9 mouse cellular contexts compared by ENCODE assay signal in the genomic region with DNA sequence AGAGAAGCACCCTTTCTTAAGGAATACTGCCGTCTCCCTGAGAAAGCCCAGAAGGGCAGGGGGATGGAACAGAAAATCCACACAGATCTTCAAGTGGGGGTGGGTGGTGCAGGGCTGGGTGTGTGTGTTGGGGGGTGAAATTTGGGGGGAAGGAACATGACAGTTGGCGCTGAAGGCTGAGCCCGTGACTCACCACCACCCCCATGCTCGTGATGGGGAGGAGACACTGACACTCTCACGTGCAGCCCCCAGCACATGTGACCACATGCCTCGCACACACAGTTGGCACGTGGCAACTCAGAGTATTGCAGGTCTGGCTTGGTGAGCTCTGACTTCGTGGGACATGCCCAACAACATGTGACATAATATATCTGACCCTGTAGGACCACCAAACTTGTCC. TPM values are rescaled to one million over a fixed set of nuclear protein-coding genes. Genes with fewer than 3 reads are reported as not detected.
DNase-seq lines count a peak whose midpoint lies in the region; ATAC-seq and TF ChIP-seq lines count a peak whose summit lies in the region.
"Had no signal": no experiment of that assay in that cellular context is flagged by ENCODE, and none has a peak within 500 bp of the region (broad histone marks: within the 10 kb centered on the region; RNA-seq: fewer than 3 reads in every experiment).

No protein-coding gene starts in this region.

- H3K9me3 ChIP-seq in megakaryocyte, embryonic 14.5 days = no peaks in the 10 kb centered on the region
- no peaks in the 10 kb centered on the region for H3K9me3 ChIP-seq in forebrain, postnatal 0 days (ENCODE audit: low read length)

- H3K4me1 ChIP-seq in megakaryocyte, embryonic 14.5 days = peaks cover 85% of the 10 kb centered on the region
- H3K4me1 ChIP-seq in forebrain, postnatal 0 days (ENCODE audit: insufficient read depth) = peaks cover 34% of the 10 kb centered on the region

- WGBS in forebrain, postnatal 0 days = 69% methylated on average over 8 of the region's 8 CpGs

- DNase-seq in forebrain, postnatal 0 days = peak; percentile 33
- DNase-seq in left cerebral cortex, postnatal 14 days (ENCODE audit: low spot score in 2 of 2) = peak; percentile 76 to 95
- DNase-seq in right cerebral cortex, postnatal 25 days = peak; percentile 74
- no peak for DNase-seq in gastrocnemius, adult 18-20 months (ENCODE audit: low spot score)
- no peak for DNase-seq in gastrocnemius, adult 8-10 months (ENCODE audit: low spot score in 2 of 2)
- DNase-seq in embryo, embryonic 10 days (ENCODE audit: low spot score) = no peak

- peak overlapping the region; percentile 95 for H3K27ac ChIP-seq in forebrain, postnatal 0 days (ENCODE audit: low read depth, low read length)

- peak overlapping the region; percentile 67 for H3K4me3 ChIP-seq in megakaryocyte, embryonic 14.5 days (replicated peaks)
- no peak overlapping the region for H3K4me3 ChIP-seq in forebrain, postnatal 0 days (ENCODE audit: low read depth, low read length)

- H3K9ac ChIP-seq in forebrain, postnatal 0 days = no peak overlapping the region

- peaks cover 22% of the 10 kb centered on the region for H3K27me3 ChIP-seq in megakaryocyte, embryonic 14.5 days (replicated peaks)
- no peaks in the 10 kb centered on the region for H3K27me3 ChIP-seq in forebrain, postnatal 0 days (ENCODE audit: insufficient read depth, low read length)

- ATAC-seq in megakaryocyte, adult 5-6 weeks (ENCODE audit: poor library complexity, severe bottlenecking) = no peak
- ATAC-seq in forebrain, postnatal 0 days = no peak
- ATAC-seq: intestine, embryonic 16.5 days had no signal

- H3K4me2 ChIP-seq in forebrain, postnatal 0 days (ENCODE audit: low read depth) = no peak overlapping the region

- peaks cover 8% of the 10 kb centered on the region for H3K36me3 ChIP-seq in megakaryocyte, embryonic 14.5 days (replicated peaks; ENCODE audit: low read length)
- H3K36me3 ChIP-seq in forebrain, postnatal 0 days (ENCODE audit: insufficient read depth) = 0 out of 2 replicates have a peak, but pooled peaks cover 3% of the 10 kb centered on the region

- 0 out of 2 replicates have a peak, but pooled peaks have one; percentile 5 for TF ChIP-seq CTCF in forebrain, postnatal 0 days (IDR thresholded peaks at IDR 0.05; ENCODE audit: low read depth)

- intact Hi-C loops in left cerebral cortex, postnatal 14 days (cut with DNase I) = loop anchor here (5.0 kb wide), 2 partner anchors 37 to 67 kb away; partner anchors contain the start of gene Atp1a3

RNA-seq across cellular contexts. Expression of gene Zfp574, which starts 1.6 kb away (rescaled TPM):
- polyA plus RNA-seq in megakaryocyte, embryonic 14.5 days (2012; ENCODE audit: insufficient read depth, low replicate concordance) = 21.6 and 42.6 TPM in 2 replicates
- 6.7 and 6.8 TPM in 2 replicates for total RNA-seq in megakaryocyte, adult 5-6 weeks (2015)
- 6.8 and 7.2 TPM in 2 replicates for total RNA-seq in megakaryocyte, adult 5-6 weeks (2017)
- 25.4 and 31.5 TPM in 2 replicates for total RNA-seq in forebrain, postnatal 0 days (2014; rRNA removed)
- polyA plus RNA-seq in forebrain, postnatal 0 days (2015; fragmentation: Nextera tagmentation; extraction: Ambion mirVana) = 30.6 and 33.0 TPM in 2 replicates
- 10 to 100 TPM; 28.1 to 30.0 TPM for total RNA-seq in left cerebral cortex, postnatal 14 days (2021)
- total RNA-seq in gastrocnemius, adult 18-20 months (2021) = 1 to 10 TPM; 7.5 to 7.7 TPM
- 1 to 10 TPM; 6.5 to 9.3 (median 9.0) TPM for total RNA-seq in gastrocnemius, adult 8-10 months (2022)

RNA-seq across cellular contexts. Expression of gene Grik5, which starts 1.8 kb away (rescaled TPM):
- 6.5 and 20.1 TPM in 2 replicates for polyA plus RNA-seq in megakaryocyte, embryonic 14.5 days (2012; ENCODE audit: insufficient read depth, low replicate concordance)
- total RNA-seq in megakaryocyte, adult 5-6 weeks (2015) = 1.1 and 1.6 TPM in 2 replicates
- 2.0 and 2.6 TPM in 2 replicates for total RNA-seq in megakaryocyte, adult 5-6 weeks (2017)
- total RNA-seq in forebrain, postnatal 0 days (2014; rRNA removed) = 94.1 and 106 TPM in 2 replicates
- polyA plus RNA-seq in forebrain, postnatal 0 days (2015; fragmentation: Nextera tagmentation; extraction: Ambion mirVana) = 10.2 and 15.8 TPM in 2 replicates
- 100 to 1,000 TPM; 264 to 270 TPM for total RNA-seq in left cerebral cortex, postnatal 14 days (2021)
- total RNA-seq in gastrocnemius, adult 18-20 months (2021) = 1 to 10 TPM; 1.7 to 2.7 TPM
- 1 to 10 TPM; 1.3 to 3.2 (median 2.2) TPM for total RNA-seq in gastrocnemius, adult 8-10 months (2022)

Comparison
In these comparisons a context has a peak if more than half of its experiments do, and no peak if none do; other contexts are left out.
1. DNase-seq: peak in forebrain, postnatal 0 days (single experiment), left cerebral cortex, postnatal 14 days (2 of 2) and right cerebral cortex, postnatal 25 days (single experiment); none in gastrocnemius, adult 18-20 months (single experiment), gastrocnemius, adult 8-10 months (0 of 2) and embryo, embryonic 10 days (single experiment).
2. RNA of gene Grik5, which starts 1.8 kb away (total RNA-seq): 264 to 270 TPM in left cerebral cortex, postnatal 14 days and 94.1 to 106 TPM in forebrain, postnatal 0 days; 1.7 to 2.7 TPM in gastrocnemius, adult 18-20 months, 1.1 to 2.6 TPM in megakaryocyte, adult 5-6 weeks and 1.3 to 3.2 TPM in gastrocnemius, adult 8-10 months; every median in the first group is over 10 times any median in the second.